Comparison of ENCODE assay signal across 19 mouse cellular contexts in genomic region chr9:13509751-13510150, GRCm38 (mm10).
DNase-seq lines count a peak whose midpoint lies in the region; ATAC-seq lines count a peak whose summit lies in the region.
"Had no signal": no experiment of that assay in that cellular context is flagged by ENCODE, and none has a peak within 500 bp of the region (broad histone marks: within the 10 kb centered on the region; RNA-seq: fewer than 3 reads in every experiment).

No protein-coding gene starts in this region.

- no peak overlapping the region for H3K4me3 ChIP-seq in kidney, embryonic 15.5 days (replicated peaks)
- H3K4me3 ChIP-seq: embryonic facial prominence, embryonic 10.5 days; forebrain, embryonic 10.5 days; gastrocnemius, adult 2 months; limb, embryonic 15.5 days; lung, embryonic 15.5 days; neural tube, embryonic 13.5 days had no signal

- WGBS in kidney, embryonic 15.5 days: 70% methylated on average over 6 of the region's 6 CpGs

- H3K36me3 ChIP-seq in kidney, embryonic 15.5 days: no peaks in the 10 kb centered on the region
- H3K36me3 ChIP-seq: embryonic facial prominence, embryonic 10.5 days; forebrain, embryonic 10.5 days; limb, embryonic 15.5 days; lung, embryonic 15.5 days; neural tube, embryonic 13.5 days had no signal

- H3K27ac ChIP-seq in kidney, embryonic 15.5 days: no peak overlapping the region
- H3K27ac ChIP-seq: embryonic facial prominence, embryonic 10.5 days; forebrain, embryonic 10.5 days; gastrocnemius, adult 2 months; limb, embryonic 15.5 days; lung, embryonic 15.5 days; neural tube, embryonic 13.5 days had no signal

- no peak overlapping the region for H3K9ac ChIP-seq in kidney, embryonic 15.5 days
- H3K9ac ChIP-seq: limb, embryonic 15.5 days; lung, embryonic 15.5 days; neural tube, embryonic 13.5 days had no signal

- ATAC-seq in kidney, embryonic 15.5 days (replicated peaks; ENCODE audit: low FRiP score): peak; percentile 50; the same call in 1 of the 2 replicates
- no peak for ATAC-seq in erythroblast, adult 5-6 weeks (replicated peaks; ENCODE audit: low FRiP score, poor library complexity, severe bottlenecking)
- ATAC-seq: CD4-positive, CD25-positive, alpha-beta regulatory T cell, adult 4 months had no signal

- DNase-seq in kidney, postnatal 36 days: no peak
- DNase-seq in B cell, adult 2 months: peak; percentile 50 to 54
- peak; percentile 75 to 82 for DNase-seq in cerebellum, adult 18-20 months
- peak; percentile 11 for DNase-seq in induced T-regulatory cell, adult 2 months (ENCODE audit: low read depth)
- DNase-seq in lung, postnatal 25 days (ENCODE audit: low spot score): no peak
- DNase-seq in adrenal gland, adult 8-10 months: no peak
- DNase-seq: gastrocnemius, adult 2 months; heart, postnatal 36 days; kidney, adult 2 months; right cerebral cortex, adult 18-20 months; thymus, postnatal 36 days had no signal

- peaks cover 52% of the 10 kb centered on the region for H3K4me1 ChIP-seq in kidney, embryonic 15.5 days
- H3K4me1 ChIP-seq: limb, embryonic 15.5 days had no signal

- no peaks in the 10 kb centered on the region for H3K9me3 ChIP-seq in kidney, embryonic 15.5 days (replicated peaks)
- H3K9me3 ChIP-seq: embryonic facial prominence, embryonic 10.5 days; forebrain, embryonic 10.5 days; limb, embryonic 15.5 days; lung, embryonic 15.5 days; neural tube, embryonic 13.5 days had no signal

- H3K27me3 ChIP-seq in kidney, embryonic 15.5 days: no peaks in the 10 kb centered on the region
- H3K27me3 ChIP-seq: limb, embryonic 15.5 days; lung, embryonic 15.5 days; neural tube, embryonic 13.5 days had no signal

- no peak overlapping the region for H3K4me2 ChIP-seq in kidney, embryonic 15.5 days
- H3K4me2 ChIP-seq: limb, embryonic 15.5 days; lung, embryonic 15.5 days; neural tube, embryonic 13.5 days had no signal

Comparison
In these comparisons a context has a peak if more than half of its experiments do, and no peak if none do; other contexts are left out.
1. DNase-seq: peak in B cell, adult 2 months (2 of 2), cerebellum, adult 18-20 months (2 of 2) and induced T-regulatory cell, adult 2 months (single experiment); none in kidney, postnatal 36 days (0 of 2), lung, postnatal 25 days (single experiment) and adrenal gland, adult 8-10 months (single experiment).